In the genomic region with DNA sequence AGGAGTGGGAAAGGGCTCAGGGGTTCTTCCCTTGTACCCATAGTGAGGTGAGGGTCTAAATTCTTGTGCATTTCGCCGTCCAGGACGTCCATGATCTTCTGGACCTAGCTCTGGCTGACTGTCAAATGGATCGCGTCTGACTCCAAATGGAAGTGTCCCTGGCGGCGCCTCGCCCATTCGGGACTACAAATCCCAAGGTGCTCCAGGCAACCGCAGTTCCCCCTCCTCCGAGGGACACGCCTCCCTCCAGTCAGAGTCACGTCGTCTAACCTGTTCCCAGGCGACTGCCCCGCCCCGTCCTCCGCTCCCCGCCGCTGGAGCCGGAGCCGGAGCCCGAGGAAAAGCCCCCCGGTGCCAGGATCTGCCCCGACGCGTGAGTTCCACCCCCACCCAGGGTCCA, we compare ENCODE assay signal across 8 mouse cellular contexts. TPM values are rescaled to one million over a fixed set of nuclear protein-coding genes. Genes with fewer than 3 reads are reported as not detected.
A peak's percentile ranks its signal among the peaks of the same experiment; 100 is the strongest.
DNase-seq lines count a peak whose midpoint lies in the region; ATAC-seq and TF ChIP-seq lines count a peak whose summit lies in the region.

No protein-coding gene starts in this region.

- TF ChIP-seq POLR2A in olfactory bulb, adult 2 months (IDR thresholded peaks at IDR 0.05; ENCODE audit: insufficient read depth, low read depth, low read length) = no peak

- H3K4me2 ChIP-seq in lung, embryonic 15.5 days = peak overlapping the region; percentile 97

- peak; percentile 47 to 65 for ATAC-seq in hematopoietic stem cell, adult 5-6 weeks (replicated peaks in 1 of 2; ENCODE audit: insufficient read depth in 1 of 2, low FRiP score in 2 of 2, low TSS enrichment in 1 of 2, low read depth in 1 of 2, poor library complexity in 2 of 2, severe bottlenecking in 2 of 2)
- peak; percentile 76 for ATAC-seq in lung, embryonic 15.5 days (ENCODE audit: borderline replicate concordance, extremely low read depth, low FRiP score, low TSS enrichment)

- peaks cover 32% of the 10 kb centered on the region for H3K4me1 ChIP-seq in lung, embryonic 15.5 days
- peaks cover 29% of the 10 kb centered on the region for H3K4me1 ChIP-seq in olfactory bulb, adult 2 months (ENCODE audit: control insufficient read depth, insufficient read depth, low read length)

- DNase-seq in MN1 (ENCODE audit: low spot score) = peak; percentile 91
- peak; percentile 89 for DNase-seq in cerebellum, adult 8-10 months
- peak; percentile 88 for DNase-seq in forelimb bud, embryonic 11.5 days (ENCODE audit: low read depth, low spot score)
- peak; percentile 76 for DNase-seq in layer of hippocampus, adult 9-10 months (ENCODE audit: low spot score)
- peak; percentile 50 to 52 for DNase-seq in thymus, postnatal 10 days (ENCODE audit: low spot score in 2 of 2)

- peak overlapping the region; percentile 58 for H3K27ac ChIP-seq in lung, embryonic 15.5 days
- H3K27ac ChIP-seq in olfactory bulb, adult 2 months (ENCODE audit: insufficient read depth, low read depth, low read length) = no peak overlapping the region

- H3K27me3 ChIP-seq in lung, embryonic 15.5 days = no peaks in the 10 kb centered on the region

- peak overlapping the region; percentile 55 for H3K9ac ChIP-seq in lung, embryonic 15.5 days

- no peaks in the 10 kb centered on the region for H3K9me3 ChIP-seq in lung, embryonic 15.5 days

- H3K4me3 ChIP-seq in lung, embryonic 15.5 days = peak overlapping the region; percentile 65
- peak overlapping the region; percentile 65 for H3K4me3 ChIP-seq in olfactory bulb, adult 2 months (ENCODE audit: insufficient read depth, low read depth, low read length)

- WGBS in lung, embryonic 15.5 days = 0% methylated on average over 27 of the region's 27 CpGs
- under 1% methylated on average over 26 of the region's 27 CpGs for WGBS in olfactory bulb, adult 2 months

- no peak for TF ChIP-seq CTCF in olfactory bulb, adult 2 months (IDR thresholded peaks at IDR 0.05; ENCODE audit: insufficient read depth, low read depth, low read length)

- peaks cover 12% of the 10 kb centered on the region for H3K36me3 ChIP-seq in lung, embryonic 15.5 days

RNA-seq across cellular contexts. Expression of a gene that starts 1.4 kb away (rescaled TPM):
- 0.25 and 0.60 TPM in 2 replicates for total RNA-seq in hematopoietic stem cell, adult 5-6 weeks (2017)
- 6.3 and 6.8 TPM in 2 replicates for polyA plus RNA-seq in lung, embryonic 15.5 days (2015; fragmentation: Nextera tagmentation; extraction: Ambion mirVana)
- polyA plus RNA-seq in olfactory bulb, adult 2 months (2012; ENCODE audit: insufficient read depth, insufficient read length, low replicate concordance, missing spikeins) = not detected in 2 replicates

RNA-seq across cellular contexts. Expression of a gene that starts 1.7 kb away (rescaled TPM):
- 20.9 and 23.6 TPM in 2 replicates for total RNA-seq in hematopoietic stem cell, adult 5-6 weeks (2017)
- 20.1 and 21.7 TPM in 2 replicates for polyA plus RNA-seq in lung, embryonic 15.5 days (2015; fragmentation: Nextera tagmentation; extraction: Ambion mirVana)
- not detected in 2 replicates for polyA plus RNA-seq in olfactory bulb, adult 2 months (2012; ENCODE audit: insufficient read depth, insufficient read length, low replicate concordance, missing spikeins)

RNA-seq across cellular contexts. Expression of a gene that starts 16.4 kb away (rescaled TPM):
- 20.0 and 28.0 TPM in 2 replicates for total RNA-seq in hematopoietic stem cell, adult 5-6 weeks (2017)
- 86.4 and 88.6 TPM in 2 replicates for polyA plus RNA-seq in lung, embryonic 15.5 days (2015; fragmentation: Nextera tagmentation; extraction: Ambion mirVana)
- polyA plus RNA-seq in olfactory bulb, adult 2 months (2012; ENCODE audit: insufficient read depth, insufficient read length, low replicate concordance, missing spikeins) = not detected in 2 replicates

RNA-seq across cellular contexts. Expression of a gene that starts 20.9 kb away (rescaled TPM):
- total RNA-seq in hematopoietic stem cell, adult 5-6 weeks (2017) = 32.3 and 42.5 TPM in 2 replicates
- 14.4 and 15.7 TPM in 2 replicates for polyA plus RNA-seq in lung, embryonic 15.5 days (2015; fragmentation: Nextera tagmentation; extraction: Ambion mirVana)
- polyA plus RNA-seq in olfactory bulb, adult 2 months (2012; ENCODE audit: insufficient read depth, insufficient read length, low replicate concordance, missing spikeins) = not detected in 2 replicates

RNA-seq across cellular contexts. Expression of a gene that starts 43.0 kb away (rescaled TPM):
- 1.5 and 2.6 TPM in 2 replicates for total RNA-seq in hematopoietic stem cell, adult 5-6 weeks (2017)
- polyA plus RNA-seq in lung, embryonic 15.5 days (2015; fragmentation: Nextera tagmentation; extraction: Ambion mirVana) = 13.3 and 18.4 TPM in 2 replicates
- not detected in 2 replicates for polyA plus RNA-seq in olfactory bulb, adult 2 months (2012; ENCODE audit: insufficient read depth, insufficient read length, low replicate concordance, missing spikeins)

Comparison
In these comparisons a context has a peak if more than half of its experiments do, and no peak if none do; other contexts are left out.
1. RNA of a gene that starts 1.7 kb away (polyA plus RNA-seq): 20.1 to 21.7 TPM in lung, embryonic 15.5 days; not detected in olfactory bulb, adult 2 months; every median in the first group is over 10 times any median in the second.
2. RNA of a gene that starts 16.4 kb away (polyA plus RNA-seq): 86.4 to 88.6 TPM in lung, embryonic 15.5 days; not detected in olfactory bulb, adult 2 months; every median in the first group is over 10 times any median in the second.
3. Peak in every context shown above with its lines, with median percentiles within 50 percentile points of each other: DNase-seq.